Mouse (Mus musculus): ENCODE measurements around the gene Cbr3. TPM values are rescaled to one million over a fixed set of nuclear protein-coding genes. Genes with fewer than 3 reads are reported as not detected.
"Not testable (repeated sequence)": the region's sequence is repeated elsewhere in the genome, so short reads cannot be mapped to it uniquely, and the experiment has no call there.

The Cbr3 gene
- polyA plus RNA-seq, 2 experiments: 8.1 to 11.7 TPM

GRCm38 (mm10) chr16:93683508-93684236 is 657 bp downstream of the Cbr3 start:
- Histone ChIP-seq H3K4me2 (replicated peaks; ENCODE audit: low read depth, low read length, severe bottlenecking) (peak overlapping the region; percentile 94), H3K36me3 (ENCODE audit: control insufficient read depth, insufficient read depth, low read length) (no peaks in the 10 kb centered on the region), H3K27ac (replicated peaks; ENCODE audit: low read depth, low read length) (no peak overlapping the region), H3K4me1 (ENCODE audit: control insufficient read depth, insufficient read depth, low read length) (peaks cover 12% of the 10 kb centered on the region), H3K4me3 (replicated peaks; ENCODE audit: low read length) (peak overlapping the region; percentile 49), H3K9me3 (ENCODE audit: control insufficient read depth, low read length) (no peaks in the 10 kb centered on the region), H3K9ac (ENCODE audit: low read depth, low read length, severe bottlenecking) (peak overlapping the region; percentile 56), H3K27me3 (ENCODE audit: control insufficient read depth, insufficient read depth, low read length) (peaks cover 54% of the 10 kb centered on the region)
- under 1% methylated on average over 39 of the region's 53 CpGs for WGBS
- DNase-seq (ENCODE audit: low spot score) (no peak), ATAC-seq (ENCODE audit: low FRiP score, low read depth) (no peak)
- no peak for TF ChIP-seq POLR2A (IDR thresholded peaks at IDR 0.05; ENCODE audit: borderline replicate concordance, extremely low read depth, insufficient read depth, insufficient read length)

GRCm38 (mm10) chr16:93684441-93684840 is 1.4 kb downstream of the Cbr3 start:
- H3K4me1 ChIP-seq (ENCODE audit: control insufficient read depth, insufficient read depth, low read length): peaks cover 12% of the 10 kb centered on the region
- peaks cover 54% of the 10 kb centered on the region for H3K27me3 ChIP-seq (ENCODE audit: control insufficient read depth, insufficient read depth, low read length)
- 34% methylated on average over 7 of the region's 7 CpGs for WGBS

GRCm38 (mm10) chr16:93685783-93686182 is 2.8 kb downstream of the Cbr3 start:
- H3K9ac ChIP-seq (ENCODE audit: low read depth, low read length, severe bottlenecking); H3K27ac ChIP-seq (replicated peaks; ENCODE audit: low read depth, low read length); ATAC-seq (ENCODE audit: low FRiP score, low read depth); H3K4me2 ChIP-seq (replicated peaks; ENCODE audit: low read depth, low read length, severe bottlenecking); H3K9me3 ChIP-seq (ENCODE audit: control insufficient read depth, low read length); H3K4me3 ChIP-seq (replicated peaks; ENCODE audit: low read length); DNase-seq (ENCODE audit: low spot score); H3K36me3 ChIP-seq (ENCODE audit: control insufficient read depth, insufficient read depth, low read length): not testable (repeated sequence)
- 94% methylated on average over 3 of the region's 3 CpGs for WGBS
- Histone ChIP-seq H3K27me3 (ENCODE audit: control insufficient read depth, insufficient read depth, low read length) (peaks cover 52% of the 10 kb centered on the region), H3K4me1 (ENCODE audit: control insufficient read depth, insufficient read depth, low read length) (peaks cover 12% of the 10 kb centered on the region)

More at GRCm38 (mm10) chr16:93684441-93684840, 1.4 kb downstream of the Cbr3 start:
- no peaks in the 10 kb centered on the region for H3K36me3 ChIP-seq (ENCODE audit: control insufficient read depth, insufficient read depth, low read length)
- TF ChIP-seq POLR2A (IDR thresholded peaks at IDR 0.05; ENCODE audit: borderline replicate concordance, extremely low read depth, insufficient read depth, insufficient read length): no peak
- peak overlapping the region; percentile 94 for H3K4me2 ChIP-seq (replicated peaks; ENCODE audit: low read depth, low read length, severe bottlenecking)
- no peak for ATAC-seq (ENCODE audit: low FRiP score, low read depth)
- H3K27ac ChIP-seq (replicated peaks; ENCODE audit: low read depth, low read length): no peak overlapping the region
- no peaks in the 10 kb centered on the region for H3K9me3 ChIP-seq (ENCODE audit: control insufficient read depth, low read length)
- H3K4me3 ChIP-seq (replicated peaks; ENCODE audit: low read length): peak overlapping the region; percentile 49; the same call in 1 of the 2 replicates
- no peak for DNase-seq (ENCODE audit: low spot score)
- H3K9ac ChIP-seq (ENCODE audit: low read depth, low read length, severe bottlenecking): no peak overlapping the region

GRCm38 (mm10) chr16:93686421-93686820 is 3.4 kb downstream of the Cbr3 start:
- DNase-seq (ENCODE audit: low spot score) (no peak), ATAC-seq (ENCODE audit: low FRiP score, low read depth) (no peak)
- Histone ChIP-seq H3K9me3 (ENCODE audit: control insufficient read depth, low read length) (no peaks in the 10 kb centered on the region), H3K27me3 (ENCODE audit: control insufficient read depth, insufficient read depth, low read length) (peaks cover 45% of the 10 kb centered on the region), H3K4me2 (replicated peaks; ENCODE audit: low read depth, low read length, severe bottlenecking) (peak overlapping the region; percentile 26; the same call in 1 of the 2 replicates), H3K9ac (ENCODE audit: low read depth, low read length, severe bottlenecking) (no peak overlapping the region), H3K4me3 (replicated peaks; ENCODE audit: low read length) (no peak overlapping the region), H3K27ac (replicated peaks; ENCODE audit: low read depth, low read length) (no peak overlapping the region), H3K4me1 (ENCODE audit: control insufficient read depth, insufficient read depth, low read length) (peaks cover 12% of the 10 kb centered on the region), H3K36me3 (ENCODE audit: control insufficient read depth, insufficient read depth, low read length) (no peaks in the 10 kb centered on the region)
- no peak for TF ChIP-seq POLR2A (IDR thresholded peaks at IDR 0.05; ENCODE audit: borderline replicate concordance, extremely low read depth, insufficient read depth, insufficient read length)
- 74% methylated on average over 5 of the region's 7 CpGs for WGBS

- no peaks in the 10 kb centered on the region for H3K36me3 ChIP-seq (ENCODE audit: control insufficient read depth, insufficient read depth, low read length)
- peaks cover 40% of the 10 kb centered on the region for H3K27me3 ChIP-seq (ENCODE audit: control insufficient read depth, insufficient read depth, low read length)
- no peak overlapping the region for H3K4me3 ChIP-seq (replicated peaks; ENCODE audit: low read length)
- TF ChIP-seq POLR2A (IDR thresholded peaks at IDR 0.05; ENCODE audit: borderline replicate concordance, extremely low read depth, insufficient read depth, insufficient read length): no peak
- H3K4me2 ChIP-seq (replicated peaks; ENCODE audit: low read depth, low read length, severe bottlenecking): peak overlapping the region; percentile 26; the same call in 1 of the 2 replicates
- no peaks in the 10 kb centered on the region for H3K9me3 ChIP-seq (ENCODE audit: control insufficient read depth, low read length)
- WGBS: 43% methylated on average over 5 of the region's 5 CpGs
- peak; percentile 63 for DNase-seq (ENCODE audit: low spot score)
- ATAC-seq (ENCODE audit: low FRiP score, low read depth): no peak
- H3K4me1 ChIP-seq (ENCODE audit: control insufficient read depth, insufficient read depth, low read length): peaks cover 12% of the 10 kb centered on the region
- no peak overlapping the region for H3K9ac ChIP-seq (ENCODE audit: low read depth, low read length, severe bottlenecking)
- no peak overlapping the region for H3K27ac ChIP-seq (replicated peaks; ENCODE audit: low read depth, low read length)
These were observed 3.9 kb downstream of the Cbr3 start for GRCm38 (mm10) chr16:93686945-93687344.
